Mouse (Mus musculus) lung, adult 2 months (tissue): ENCODE data around the gene Ralgapa1.

Source experiments
- CTCF ChIP-seq: fragments of 200-500 bp; IDR thresholded peaks from 2 replicates; pipeline ENCODE4 v1.5.1; 2011; ENCODE audit warnings: mild to moderate bottlenecking, low read length, control low read depth; ENCODE audit not compliant: insufficient read depth
- POLR2A ChIP-seq: fragments of 200-500 bp; IDR thresholded peaks from 2 replicates; pipeline ENCODE4 v1.6.1; 2011; ENCODE audit warnings: low read depth, mild to moderate bottlenecking, control low read depth, low read length, borderline replicate concordance; ENCODE audit errors: extremely low read depth

DNA sequence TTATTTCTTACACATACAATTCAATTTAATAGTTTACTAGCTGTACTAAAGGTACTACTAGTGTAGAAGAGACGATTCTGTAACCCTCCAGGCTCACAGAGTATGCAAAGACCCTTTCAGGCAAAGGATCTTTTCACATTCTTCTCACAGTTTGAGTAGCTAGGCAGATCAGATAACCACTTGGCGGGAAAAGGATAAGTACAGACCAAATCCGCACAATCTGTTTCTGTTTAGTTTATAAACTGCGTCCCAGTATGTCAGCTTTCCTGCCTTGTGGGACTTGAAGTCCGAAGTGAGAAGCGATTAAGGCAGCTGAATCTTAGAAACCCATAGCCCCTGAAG is 14.9 kb upstream of the Ralgapa1 start:
- TF ChIP-seq CTCF (no peak), POLR2A (no peak)
